Mouse (Mus musculus) CH12.LX (cell line): ENCODE results near the gene C1qtnf1. TPM values are rescaled to one million over a fixed set of nuclear protein-coding genes. Genes with fewer than 3 reads are reported as not detected.

Experiments used
- DNase-seq: peaks from one replicate; pipeline ENCODE4 v3.0.0-alpha.2; 2013; ENCODE audit errors: extremely low read depth
- H3K27ac ChIP-seq: 2 replicates; pipeline ENCODE4 v1.5.1; 2012; ENCODE audit warnings: low read depth, mild to moderate bottlenecking, control low read depth, moderate library complexity; ENCODE audit not compliant: insufficient read depth
- H3K27me3 ChIP-seq: replicated peaks from 2 replicates; pipeline ENCODE3; 2012; ENCODE audit warnings: inconsistent platforms
- H3K36me3 ChIP-seq, 2 experiments: replicated peaks in 1 of 2; 2 replicates each; pipeline versions ENCODE3 to v1.6.1; 2012; ENCODE audit warnings: inconsistent platforms in 1 of 2, low read length in 1 of 2, mild to moderate bottlenecking in 1 of 2, mixed read lengths in 1 of 2, moderate library complexity in 1 of 2; ENCODE audit not compliant: control insufficient read depth in 1 of 2, insufficient read depth in 1 of 2
- H3K4me1 ChIP-seq, 2 experiments: 2 replicates each; pipeline ENCODE4 v1.6.1; 2012; ENCODE audit warnings: inconsistent platforms in 1 of 2, moderate library complexity in 1 of 2; ENCODE audit not compliant: insufficient read depth in 2 of 2, control insufficient read depth in 1 of 2
- H3K4me2 ChIP-seq: 2 replicates; pipeline ENCODE4 v1.6.1; 2012; ENCODE audit warnings: low read depth, mild to moderate bottlenecking, control low read depth; ENCODE audit not compliant: poor library complexity, insufficient read depth, severe bottlenecking
- H3K4me3 ChIP-seq, 3 experiments: fragments of 150-350 bp in 1 of 3; sonication (generic) in 1 of 3; replicated peaks in 1 of 3; 2 replicates each; pipeline versions ENCODE3 to v1.5.1; 2011 to 2012; ENCODE audit warnings: low read depth in 2 of 3, low read length in 2 of 3, mild to moderate bottlenecking in 2 of 3, moderate library complexity in 2 of 3, control low read depth in 1 of 3, improper control_type of control experiment in 1 of 3, inconsistent platforms in 1 of 3, mixed read lengths in 1 of 3; ENCODE audit not compliant: poor library complexity in 1 of 3
- H3K79me2 ChIP-seq: replicated peaks from 2 replicates; pipeline ENCODE4 v1.6.1; 2012; ENCODE audit warnings: mild to moderate bottlenecking, moderate library complexity; ENCODE audit not compliant: control insufficient read depth, poor library complexity, insufficient read depth, severe bottlenecking; ENCODE audit errors: extremely low read depth
- H3K9ac ChIP-seq: 2 replicates; pipeline ENCODE4 v1.6.1; 2012; ENCODE audit warnings: low read depth, mild to moderate bottlenecking, control low read depth, moderate library complexity; ENCODE audit not compliant: insufficient read depth
- H3K9me3 ChIP-seq: replicated peaks from 2 replicates; pipeline ENCODE3; 2012; ENCODE audit warnings: low read length, inconsistent platforms, mixed read lengths
- CHD2 ChIP-seq: IDR thresholded peaks from 2 replicates; pipeline ENCODE4 v1.6.1; 2011; ENCODE audit warnings: low read length, improper control_type of control experiment
- CTCF ChIP-seq, 2 experiments: IDR thresholded peaks in 1 of 2; conservative IDR thresholded peaks in 1 of 2; 2 replicates each; pipeline ENCODE4 v1.5.1; 2011 to 2012; ENCODE audit warnings: low read depth in 2 of 2, low read length in 2 of 2, improper control_type of control experiment in 1 of 2, inconsistent platforms in 1 of 2, mild to moderate bottlenecking in 1 of 2, moderate library complexity in 1 of 2
- E2F4 ChIP-seq: IDR thresholded peaks from 2 replicates; pipeline ENCODE4 v1.6.1; 2011; ENCODE audit warnings: low read depth, low read length, improper control_type of control experiment; ENCODE audit not compliant: insufficient replicate concordance
- EP300 ChIP-seq: IDR thresholded peaks from 2 replicates; pipeline ENCODE4 v1.6.1; 2011; ENCODE audit warnings: low read length, improper control_type of control experiment
- ETS1 ChIP-seq: conservative IDR thresholded peaks from 2 replicates; pipeline ENCODE4 v1.6.1; 2012; ENCODE audit warnings: low read depth, mild to moderate bottlenecking, inconsistent platforms, low read length, improper control_type of control experiment, moderate library complexity
- IRF4 ChIP-seq: IDR thresholded peaks from 2 replicates; pipeline ENCODE4 v1.6.1; 2014; ENCODE audit warnings: low read depth, mild to moderate bottlenecking, inconsistent platforms, low read length, improper control_type of control experiment
- JUN ChIP-seq: IDR thresholded peaks from 2 replicates; pipeline ENCODE4 v1.6.1; 2011; ENCODE audit warnings: low read depth, mild to moderate bottlenecking, low read length, improper control_type of control experiment, moderate library complexity; ENCODE audit not compliant: insufficient read depth
- JUND ChIP-seq: conservative IDR thresholded peaks from 2 replicates; pipeline ENCODE4 v1.6.1; 2011; ENCODE audit warnings: low read depth, low read length, improper control_type of control experiment
- KAT2A ChIP-seq: IDR thresholded peaks from 2 replicates; pipeline ENCODE4 v1.6.1; 2012; ENCODE audit warnings: low read length, improper control_type of control experiment, inconsistent platforms; ENCODE audit not compliant: insufficient replicate concordance
- MAZ ChIP-seq: IDR thresholded peaks from 2 replicates; pipeline ENCODE4 v1.6.1; 2012; ENCODE audit warnings: low read depth, mild to moderate bottlenecking, inconsistent platforms, low read length, improper control_type of control experiment, moderate library complexity
- POLR2AphosphoS2 ChIP-seq: IDR thresholded peaks from 2 replicates; pipeline ENCODE4 v1.6.1; 2011; ENCODE audit warnings: low read depth, low read length, improper control_type of control experiment
- RAD21 ChIP-seq: IDR thresholded peaks from 2 replicates; pipeline ENCODE4 v1.6.1; 2011; ENCODE audit warnings: low read depth, mild to moderate bottlenecking, low read length, improper control_type of control experiment, moderate library complexity
- SMC3 ChIP-seq: IDR thresholded peaks from 2 replicates; pipeline ENCODE4 v1.6.1; 2011; ENCODE audit warnings: low read depth, low read length, improper control_type of control experiment
- TCF12 ChIP-seq: IDR thresholded peaks from 2 replicates; pipeline ENCODE4 v1.6.1; 2014; ENCODE audit warnings: low read depth, mild to moderate bottlenecking, inconsistent platforms, low read length, improper control_type of control experiment
- UBTF ChIP-seq: IDR thresholded peaks from 2 replicates; pipeline ENCODE4 v1.6.1; 2012; ENCODE audit warnings: low read depth, mild to moderate bottlenecking, inconsistent platforms, low read length, improper control_type of control experiment, moderate library complexity
- ZC3H11A ChIP-seq: IDR thresholded peaks from 2 replicates; pipeline ENCODE4 v1.6.1; 2012; ENCODE audit warnings: low read depth, mild to moderate bottlenecking, inconsistent platforms, low read length, improper control_type of control experiment
- ZKSCAN1 ChIP-seq: IDR thresholded peaks from 2 replicates; pipeline ENCODE4 v1.6.1; 2012; ENCODE audit warnings: low read depth, inconsistent platforms, low read length, improper control_type of control experiment, borderline replicate concordance
- ZNF384 ChIP-seq: IDR thresholded peaks from 2 replicates; pipeline ENCODE4 v1.6.1; 2012; ENCODE audit warnings: low read depth, low read length, improper control_type of control experiment, inconsistent platforms
- dilution Hi-C: fragments of 300-500 bp; cut with MboI; formaldehyde crosslinking; loops from 2 replicates; pipeline ENCODE4 v1.14.3; 2020; ENCODE audit warnings: low sequenced_read_pairs; ENCODE audit not compliant: extremely low pct_unique_long_range_greater_than_20kb, extremely low pct_ligation_motif_present
- in situ Hi-C: fragments of 300-500 bp; cut with MboI; formaldehyde crosslinking; loops from 3 replicates; pipeline ENCODE4 v1.14.3; 2019; ENCODE audit warnings: low sequenced_read_pairs, low pct_ligation_motif_present, low pct_unique_long_range_greater_than_20kb, mixed read lengths
- polyA plus RNA-seq: library from polyadenylated mRNA; unstranded; fragments of >175 nt; gene quantifications from 2 replicates; pipeline ENCODE4 v1.2.1, GENCODE M21; 2012; ENCODE audit warnings: low read depth; ENCODE audit not compliant: insufficient read length
- total RNA-seq, 2 experiments: library from RNA; depleted of rRNA; stranded (reverse); fragments of 300-350 nt in 1 of 2; fragments of >200 nt in 1 of 2; gene quantifications; 2 replicates each; pipeline ENCODE4 v1.2.3; 2012 to 2014

Gene C1qtnf1
- total and polyA plus RNA-seq, 3 experiments = 0.13 to 0.19 TPM; not detected in 1

GRCm38 (mm10) chr11:118490566-118491218, 62.7 kb downstream of the C1qtnf1 start:
- DNase-seq = peak; percentile 45

GRCm38 (mm10) chr11:118491230-118491629, 63.2 kb downstream of the C1qtnf1 start:
- H3K27me3 ChIP-seq = peaks cover 55% of the 10 kb centered on the region
- no peak overlapping the region for H3K9ac ChIP-seq
- H3K4me1 ChIP-seq = no peaks in the 10 kb centered on the region; a peak in 1 of 4 replicates
- H3K9me3 ChIP-seq = no peaks in the 10 kb centered on the region
- no peak overlapping the region for H3K27ac ChIP-seq
- dilution Hi-C loops (no loop called here), in situ Hi-C loops (no loop called here)
- H3K36me3 ChIP-seq = peaks cover 13 to 25% of the 10 kb centered on the region in 2 experiments
- no peak for DNase-seq
- no peak for TF ChIP-seq ZKSCAN1
- no peak for TF ChIP-seq KAT2A
- no peak for TF ChIP-seq E2F4
- TF ChIP-seq CHD2 = no peak
- TF ChIP-seq EP300 = no peak
- H3K4me3 ChIP-seq = no peak overlapping the region
- no peak overlapping the region for H3K4me2 ChIP-seq
- no peaks in the 10 kb centered on the region for H3K79me2 ChIP-seq

More at GRCm38 (mm10) chr11:118490566-118491218, 62.7 kb downstream of the C1qtnf1 start:
- no peaks in the 10 kb centered on the region for H3K79me2 ChIP-seq
- H3K27me3 ChIP-seq = peaks cover 50% of the 10 kb centered on the region
- peaks cover 13 to 30% of the 10 kb centered on the region in 2 experiments for H3K36me3 ChIP-seq
- no peak overlapping the region for H3K9ac ChIP-seq
- no peak overlapping the region for H3K27ac ChIP-seq
- peaks cover 0 to 2% of the 10 kb centered on the region in 2 experiments; a peak in 3 of 4 replicates for H3K4me1 ChIP-seq
- H3K4me2 ChIP-seq = no peak overlapping the region
- in situ Hi-C loops (no loop called here), dilution Hi-C loops (no loop called here)
- no peaks in the 10 kb centered on the region for H3K9me3 ChIP-seq
- no peak for TF ChIP-seq TCF12
- no peak for TF ChIP-seq KAT2A
- no peak for TF ChIP-seq JUN
- TF ChIP-seq MAZ = no peak
- no peak for TF ChIP-seq ZNF384
- peak; percentile 93 for TF ChIP-seq SMC3
- peak; percentile 18; the same call in 1 of the 2 replicates for TF ChIP-seq ZC3H11A
- no peak for TF ChIP-seq JUND
- TF ChIP-seq IRF4 = peak; percentile 18; the same call in 1 of the 2 replicates
- TF ChIP-seq RAD21 = peak; percentile 58
- peak; percentile 20 to 92; a peak in 2 of 4 replicates for TF ChIP-seq CTCF (conservative IDR thresholded peaks at IDR 0.05 in 1 of 2, IDR thresholded peaks at IDR 0.05 in 1 of 2; ENCODE audit: low read depth in 2 of 2, low read length in 2 of 2)
- no peak for TF ChIP-seq POLR2AphosphoS2
- no peak for TF ChIP-seq ETS1
- no peak for TF ChIP-seq UBTF
- no peak overlapping the region for H3K4me3 ChIP-seq
